Mouse (Mus musculus) hindbrain, embryonic 14.5 days (tissue): ENCODE data around the gene Eif4a3. TPM values are rescaled to one million over a fixed set of nuclear protein-coding genes. Genes with fewer than 3 reads are reported as not detected.

Source experiments
- polyA plus RNA-seq: library from polyadenylated mRNA; unstranded; fragments of >200 nt; fragmentation: Nextera tagmentation; extraction: Ambion mirVana; gene quantifications from 2 replicates; pipeline ENCODE4 v1.2.1, GENCODE M21; 2014

Eif4a3 gene
- polyA plus RNA-seq, 1 experiment from 2014 or later, result 243 TPM

Other genes starting within 250 kb of the Eif4a3 start
- gene Cbx4, start 213.9 kb downstream of the Eif4a3 start, polyA plus RNA-seq, result 16.8 and 20.2 TPM in 2 replicates
- gene Tbc1d16, start 71.6 kb downstream of the Eif4a3 start, polyA plus RNA-seq, result 39.3 and 41.2 TPM in 2 replicates
- gene Ccdc40, start 71.5 kb downstream of the Eif4a3 start, polyA plus RNA-seq, result 12.0 and 14.1 TPM in 2 replicates
- 78.7 and 82.4 TPM in 2 replicates for gene Gaa, start 32.2 kb downstream of the Eif4a3 start, polyA plus RNA-seq
- 0.16 and 0.18 TPM in 2 replicates for gene Card14, start 7.7 kb upstream of the Eif4a3 start, polyA plus RNA-seq
- gene Sgsh, start 55.4 kb upstream of the Eif4a3 start, polyA plus RNA-seq, result 3.4 and 5.1 TPM in 2 replicates
- gene Slc26a11, start 55.5 kb upstream of the Eif4a3 start, polyA plus RNA-seq, result 5.0 and 6.0 TPM in 2 replicates
- gene Rnf213, start 93.0 kb upstream of the Eif4a3 start, polyA plus RNA-seq, result 1.5 and 2.2 TPM in 2 replicates
- gene Endov, start 191.3 kb upstream of the Eif4a3 start, polyA plus RNA-seq, result 11.4 and 15.9 TPM in 2 replicates
- 17.4 and 20.5 TPM in 2 replicates for gene Nptx1, start 247.7 kb upstream of the Eif4a3 start, polyA plus RNA-seq